Mouse (Mus musculus): ENCODE results near the gene Slc15a4.

DNA sequence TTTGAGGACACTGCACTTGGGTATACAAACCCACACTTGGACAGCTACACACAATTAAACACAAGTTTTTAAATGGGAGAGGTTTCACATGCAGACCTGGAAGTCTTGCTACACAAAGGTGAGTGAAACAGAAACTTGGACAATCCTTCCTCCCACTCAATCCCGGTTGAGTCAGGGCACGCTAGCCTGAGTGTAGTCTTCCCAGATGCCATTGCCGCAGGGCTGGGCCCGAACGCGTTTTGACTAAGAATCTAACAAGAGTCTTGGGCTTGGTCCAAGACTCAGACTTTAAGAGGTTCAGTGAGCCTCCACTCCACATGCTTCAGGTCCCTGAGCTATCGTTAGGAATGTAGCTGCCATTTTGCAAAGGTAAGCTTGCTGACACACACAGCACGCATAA is 12.3 kb downstream of the Slc15a4 start:
- TF ChIP-seq CTCF (IDR thresholded peaks at IDR 0.05) (no peak), EP300 (IDR thresholded peaks at IDR 0.05) (no peak)

Measured in lung, postnatal 0 days (tissue).